Mouse (Mus musculus) hindbrain, embryonic 11.5 days (tissue): Measurements from ENCODE around the gene Polr3k. TPM values are rescaled to one million over a fixed set of nuclear protein-coding genes. Genes with fewer than 3 reads are reported as not detected.

Experiments
- ATAC-seq: fragments of 200-750 bp; cut with Nextera tagmentation; 2 replicates; pipeline ENCODE4 v1.8.0; 2017; ENCODE audit warnings: mild to moderate bottlenecking, moderate TSS enrichment, moderate library complexity; ENCODE audit not compliant: low FRiP score
- DNase-seq: peaks from one replicate; pipeline ENCODE4 v3.0.0-alpha.2; 2015; ENCODE audit warnings: low spot score
- H3K27ac ChIP-seq: fragments of 300-500 bp; sonication (generic); 2 replicates; pipeline ENCODE4 v1.5.1; 2014; ENCODE audit warnings: mild to moderate bottlenecking, low read depth, low read length
- H3K27me3 ChIP-seq: fragments of 300-500 bp; sonication (generic); 2 replicates; pipeline ENCODE4 v1.6.1; 2014; ENCODE audit warnings: mild to moderate bottlenecking, low read length, moderate library complexity, mixed read lengths; ENCODE audit not compliant: control insufficient read depth, insufficient read depth
- H3K36me3 ChIP-seq: fragments of 300-500 bp; sonication (generic); 2 replicates; pipeline ENCODE4 v1.6.1; 2014; ENCODE audit warnings: mild to moderate bottlenecking, low read length, moderate library complexity, mixed read lengths; ENCODE audit not compliant: control insufficient read depth, insufficient read depth
- H3K4me1 ChIP-seq: fragments of 300-500 bp; sonication (generic); replicated peaks from 2 replicates; pipeline ENCODE4 v1.6.1; 2014; ENCODE audit warnings: low read length, mixed read lengths; ENCODE audit not compliant: control insufficient read depth, insufficient read depth
- H3K4me2 ChIP-seq: fragments of 300-500 bp; sonication (generic); replicated peaks from 2 replicates; pipeline ENCODE4 v1.6.1; 2014; ENCODE audit warnings: mild to moderate bottlenecking, low read depth, low read length
- H3K4me3 ChIP-seq: fragments of 300-500 bp; sonication (generic); 2 replicates; pipeline ENCODE4 v1.5.1; 2014; ENCODE audit warnings: low read depth, low read length
- H3K9ac ChIP-seq: fragments of 300-500 bp; sonication (generic); 2 replicates; pipeline ENCODE4 v1.6.1; 2014; ENCODE audit warnings: low read depth, low read length
- H3K9me3 ChIP-seq: fragments of 300-500 bp; sonication (generic); 2 replicates; pipeline ENCODE4 v1.6.1; 2016; ENCODE audit warnings: low read length; ENCODE audit not compliant: control insufficient read depth
- WGBS: fragments of 180-500 bp; shearing (Covaris S2); extraction: QIAGEN DNeasy Blood & Tissue Kit; methylation state at CpG from one replicate; pipeline ENCODE4 v1.1.7; 2014; 5-methylcytosine and 5-hydroxymethylcytosine counted together
- polyA plus RNA-seq: library from polyadenylated mRNA; unstranded; fragments of >200 nt; fragmentation: Nextera tagmentation; extraction: Ambion mirVana; gene quantifications from 2 replicates; pipeline ENCODE4 v1.2.1, GENCODE M21; 2014

Polr3k gene
- polyA plus RNA-seq = 96.5 and 97.5 TPM in 2 replicates

GRCm38 (mm10) chr2:181863791-181864535, at the start of gene Polr3k:
Gene Polr3k, plus strand, starts transcription at chr2:181864337.
- DNase-seq (peak; percentile 92), ATAC-seq (peak; percentile 100)
- Histone ChIP-seq H3K9ac (peak within 1 kb of the TSS; percentile 69), H3K4me2 (peak within 1 kb of the TSS; percentile 59), H3K36me3 (no peaks in the 10 kb centered on the region), H3K9me3 (no peaks in the 10 kb centered on the region), H3K27ac (peak within 1 kb of the TSS; percentile 69; the same call in 1 of the 2 replicates), H3K4me3 (peak within 1 kb of the TSS; percentile 48), H3K27me3 (no peaks in the 10 kb centered on the region), H3K4me1 (peaks cover 5% of the 10 kb centered on the region; the same call in 1 of the 2 replicates)
- WGBS = under 1% methylated on average over 35 of the region's 35 CpGs

- no peaks in the 10 kb centered on the region for H3K27me3 ChIP-seq
- H3K27ac ChIP-seq = no peak overlapping the region
- 71% methylated on average over 2 of the region's 2 CpGs for WGBS
- H3K4me3 ChIP-seq = no peak overlapping the region
- H3K4me1 ChIP-seq = no peaks in the 10 kb centered on the region
- ATAC-seq = no peak
- H3K4me2 ChIP-seq = no peak overlapping the region
- H3K9me3 ChIP-seq = no peaks in the 10 kb centered on the region
- H3K9ac ChIP-seq = no peak overlapping the region
- no peaks in the 10 kb centered on the region; the same call in 1 of the 2 replicates for H3K36me3 ChIP-seq
- DNase-seq = no peak
These were observed 35.0 kb upstream of the Polr3k start for GRCm38 (mm10) chr2:181829032-181829650.

GRCm38 (mm10) chr2:181832745-181833144, 31.4 kb upstream of the Polr3k start:
- Histone ChIP-seq H3K9ac (no peak overlapping the region), H3K27me3 (no peaks in the 10 kb centered on the region), H3K27ac (no peak overlapping the region), H3K4me1 (no peaks in the 10 kb centered on the region), H3K9me3 (no peaks in the 10 kb centered on the region), H3K36me3 (no peaks in the 10 kb centered on the region), H3K4me2 (no peak overlapping the region), H3K4me3 (no peak overlapping the region)
- ATAC-seq = no peak
- WGBS = 77% methylated on average over 2 of the region's 2 CpGs
- no peak for DNase-seq

GRCm38 (mm10) chr2:181837372-181838292, 26.5 kb upstream of the Polr3k start, which contains the start of gene Pcmtd2:
Gene Pcmtd2, plus strand, starts transcription at chr2:181837854.
- ATAC-seq (peak; percentile 98), DNase-seq (peak; percentile 96)
- Histone ChIP-seq H3K36me3 (no peaks in the 10 kb centered on the region), H3K4me2 (peak within 1 kb of the TSS; percentile 63), H3K4me3 (peak within 1 kb of the TSS; percentile 73), H3K4me1 (no peaks in the 10 kb centered on the region), H3K27me3 (no peaks in the 10 kb centered on the region), H3K9ac (peak within 1 kb of the TSS; percentile 85), H3K27ac (peak within 1 kb of the TSS; percentile 73), H3K9me3 (no peaks in the 10 kb centered on the region)
- WGBS = 2% methylated on average over 35 of the region's 35 CpGs

GRCm38 (mm10) chr2:181838293-181838680, 25.9 kb upstream of the Polr3k start:
- Histone ChIP-seq H3K4me2 (peak overlapping the region; percentile 63), H3K4me1 (no peaks in the 10 kb centered on the region), H3K27me3 (no peaks in the 10 kb centered on the region), H3K4me3 (peak overlapping the region; percentile 73), H3K9ac (peak overlapping the region; percentile 85), H3K27ac (peak overlapping the region; percentile 73; the same call in 1 of the 2 replicates), H3K9me3 (no peaks in the 10 kb centered on the region), H3K36me3 (no peaks in the 10 kb centered on the region)
- DNase-seq (peak; percentile 29), ATAC-seq (peak; percentile 39)
- WGBS = 3% methylated on average over 3 of the region's 3 CpGs

GRCm38 (mm10) chr2:181845709-181846394, 18.3 kb upstream of the Polr3k start:
- Histone ChIP-seq H3K9me3 (no peaks in the 10 kb centered on the region), H3K4me1 (no peaks in the 10 kb centered on the region), H3K4me3 (no peak overlapping the region), H3K27me3 (no peaks in the 10 kb centered on the region), H3K4me2 (no peak overlapping the region), H3K9ac (no peak overlapping the region), H3K36me3 (peaks cover 2% of the 10 kb centered on the region; the same call in 1 of the 2 replicates), H3K27ac (no peak overlapping the region)
- DNase-seq = no peak
- ATAC-seq = no peak
- WGBS = 84% methylated on average over 5 of the region's 5 CpGs

GRCm38 (mm10) chr2:181864536-181864860, 361 bp downstream of the Polr3k start:
- peak overlapping the region; percentile 48 for H3K4me3 ChIP-seq
- no peaks in the 10 kb centered on the region for H3K9me3 ChIP-seq
- peaks cover 5% of the 10 kb centered on the region; the same call in 1 of the 2 replicates for H3K4me1 ChIP-seq
- ATAC-seq (peak; percentile 65; the same call in 1 of the 2 replicates), DNase-seq (no peak)
- no peaks in the 10 kb centered on the region for H3K36me3 ChIP-seq
- WGBS = under 1% methylated on average over 22 of the region's 22 CpGs
- peak overlapping the region; percentile 49 for H3K4me2 ChIP-seq
- peak overlapping the region; percentile 12; the same call in 1 of the 2 replicates for H3K27ac ChIP-seq
- peak overlapping the region; percentile 55 for H3K9ac ChIP-seq
- H3K27me3 ChIP-seq = no peaks in the 10 kb centered on the region

- peak; percentile 76 for DNase-seq
- Histone ChIP-seq H3K27ac (no peak overlapping the region), H3K4me3 (no peak overlapping the region), H3K4me2 (no peak overlapping the region), H3K9me3 (no peaks in the 10 kb centered on the region), H3K36me3 (no peaks in the 10 kb centered on the region), H3K4me1 (peaks cover 5% of the 10 kb centered on the region; the same call in 1 of the 2 replicates), H3K9ac (no peak overlapping the region), H3K27me3 (no peaks in the 10 kb centered on the region)
- no peak for ATAC-seq
- 70% methylated on average over 5 of the region's 5 CpGs for WGBS
These were observed 2.8 kb downstream of the Polr3k start for GRCm38 (mm10) chr2:181866931-181867330.
